Mouse (Mus musculus) ES-Bruce4 (cell line): ENCODE data around the gene Atg16l1. TPM values are rescaled to one million over a fixed set of nuclear protein-coding genes. Genes with fewer than 3 reads are reported as not detected.

Experiments
- H3K27ac ChIP-seq: 2 replicates; pipeline ENCODE4 v1.5.1; 2012; ENCODE audit warnings: low read length, inconsistent platforms; ENCODE audit not compliant: insufficient read depth
- H3K27me3 ChIP-seq: 2 replicates; pipeline ENCODE4 v1.6.1; 2012; ENCODE audit warnings: mild to moderate bottlenecking, low read length, inconsistent platforms; ENCODE audit not compliant: control insufficient read depth, poor library complexity, insufficient read depth, severe bottlenecking
- H3K36me3 ChIP-seq: 2 replicates; pipeline ENCODE4 v1.6.1; 2012; ENCODE audit warnings: inconsistent platforms, mild to moderate bottlenecking, low read length, moderate library complexity; ENCODE audit not compliant: control insufficient read depth, poor library complexity, insufficient read depth, severe bottlenecking
- H3K4me1 ChIP-seq: one replicate; pipeline ENCODE4 v1.8.1; 2011; ENCODE audit warnings: low read length; ENCODE audit not compliant: control insufficient read depth, insufficient read depth
- H3K4me3 ChIP-seq: 2 replicates; pipeline ENCODE4 v1.5.1; 2011; ENCODE audit warnings: low read depth, mild to moderate bottlenecking, low read length
- H3K9ac ChIP-seq: 2 replicates; pipeline ENCODE4 v1.6.1; 2012; ENCODE audit warnings: low read depth, mild to moderate bottlenecking, inconsistent platforms; ENCODE audit not compliant: poor library complexity, severe bottlenecking
- H3K9me3 ChIP-seq: replicated peaks from 2 replicates; pipeline ENCODE4 v1.6.1; 2012; ENCODE audit warnings: mild to moderate bottlenecking, low read length, inconsistent platforms; ENCODE audit not compliant: control insufficient read depth, poor library complexity, insufficient read depth, severe bottlenecking
- CTCF ChIP-seq: IDR thresholded peaks from one replicate; pipeline ENCODE4 v1.8.1; 2011; ENCODE audit warnings: low read depth, low read length
- EP300 ChIP-seq: IDR thresholded peaks from 2 replicates; pipeline ENCODE4 v1.6.1; 2011; ENCODE audit warnings: low read depth, low read length; ENCODE audit not compliant: insufficient read depth
- POLR2A ChIP-seq: IDR thresholded peaks from one replicate; pipeline ENCODE4 v1.8.1; 2011; ENCODE audit warnings: low read length; ENCODE audit not compliant: insufficient read depth
- polyA plus RNA-seq: library from polyadenylated mRNA; stranded (reverse); fragments of >200 nt; gene quantifications from 2 replicates; pipeline ENCODE4 v1.2.4, GENCODE M21; 2011; ENCODE audit warnings: low read depth; ENCODE audit not compliant: missing spikeins, insufficient read depth, insufficient read length

Gene Atg16l1
- polyA plus RNA-seq, 1 experiment, result 42.3 TPM

DNA sequence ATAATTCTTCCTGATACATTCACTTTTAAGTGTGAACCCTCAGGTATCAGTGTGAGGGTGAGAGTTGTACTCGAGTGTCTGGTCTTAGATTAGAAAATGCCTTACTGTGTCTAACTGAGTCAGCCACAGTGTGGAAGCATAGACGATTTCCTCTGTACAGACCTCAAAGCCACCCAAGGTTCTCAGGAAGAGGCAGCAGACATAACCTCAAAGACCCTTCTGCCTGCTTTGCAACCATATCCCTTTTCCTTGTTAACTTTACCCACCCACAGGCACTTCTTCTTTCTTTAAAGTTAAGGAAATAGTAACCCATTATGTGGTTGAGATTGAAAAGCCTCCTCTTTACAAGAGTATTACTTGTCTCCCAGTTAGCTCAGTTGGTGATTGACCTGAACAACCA is 10.1 kb downstream of the Atg16l1 start:
- Histone ChIP-seq H3K9ac (no peak overlapping the region), H3K27ac (no peak overlapping the region), H3K27me3 (no peaks in the 10 kb centered on the region), H3K4me1 (no peaks in the 10 kb centered on the region), H3K9me3 (no peaks in the 10 kb centered on the region), H3K36me3 (peaks cover 82% of the 10 kb centered on the region), H3K4me3 (no peak overlapping the region)
- no peak for TF ChIP-seq POLR2A
- TF ChIP-seq EP300, result no peak
- no peak for TF ChIP-seq CTCF

DNA sequence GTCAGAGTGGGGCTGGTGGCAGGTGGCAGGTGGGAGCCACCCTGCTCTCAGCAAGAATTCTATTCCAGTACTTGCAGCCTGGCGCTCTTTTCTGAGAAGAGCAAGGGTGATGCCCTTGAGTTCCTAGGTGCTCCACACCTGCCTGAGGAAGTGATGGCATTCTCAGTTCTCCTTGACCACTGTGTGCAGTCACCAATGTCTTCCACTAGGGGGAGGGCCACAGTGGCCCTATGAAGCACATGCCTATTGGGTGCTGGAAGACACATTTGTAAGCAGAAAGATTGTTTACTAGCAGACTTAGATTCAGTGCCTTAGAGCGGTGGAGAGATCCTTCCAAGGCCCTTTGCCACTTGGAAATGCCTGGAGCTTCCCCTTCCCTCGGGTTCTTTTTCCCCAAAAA is 10.6 kb downstream of the Atg16l1 start:
- Histone ChIP-seq H3K4me3 (no peak overlapping the region), H3K9ac (no peak overlapping the region), H3K9me3 (no peaks in the 10 kb centered on the region), H3K36me3 (peaks cover 82% of the 10 kb centered on the region), H3K27me3 (no peaks in the 10 kb centered on the region), H3K4me1 (no peaks in the 10 kb centered on the region), H3K27ac (no peak overlapping the region)
- TF ChIP-seq EP300, result no peak
- TF ChIP-seq CTCF, result peak; percentile 76
- TF ChIP-seq POLR2A, result no peak

DNA sequence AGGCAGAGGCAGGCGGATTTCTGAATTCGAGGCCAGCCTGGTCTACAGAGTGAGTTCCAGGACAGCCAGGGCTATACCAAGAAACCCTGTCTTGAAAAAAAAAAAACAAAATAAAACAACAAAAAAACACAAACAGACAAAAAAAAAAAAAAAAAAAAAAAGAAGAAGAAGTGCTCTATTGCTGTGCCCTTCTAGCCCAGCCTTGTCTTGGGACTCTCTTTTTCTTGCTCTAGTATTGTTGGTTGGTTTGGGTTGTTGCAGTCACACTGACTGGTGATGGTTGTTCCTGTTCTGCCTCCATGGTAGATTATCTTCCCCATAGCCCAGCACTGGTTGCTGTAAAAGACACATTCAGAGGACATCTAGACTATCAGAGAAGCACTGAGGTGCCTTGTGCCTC is 13.6 kb downstream of the Atg16l1 start:
- Histone ChIP-seq H3K4me3 (no peak overlapping the region), H3K9ac (no peak overlapping the region), H3K36me3 (peaks cover 81% of the 10 kb centered on the region), H3K27ac (no peak overlapping the region), H3K27me3 (no peaks in the 10 kb centered on the region), H3K9me3 (peaks cover 9% of the 10 kb centered on the region; the same call in 1 of the 2 replicates), H3K4me1 (no peaks in the 10 kb centered on the region)
- TF ChIP-seq EP300, result no peak
- TF ChIP-seq POLR2A, result no peak
- TF ChIP-seq CTCF, result no peak

DNA sequence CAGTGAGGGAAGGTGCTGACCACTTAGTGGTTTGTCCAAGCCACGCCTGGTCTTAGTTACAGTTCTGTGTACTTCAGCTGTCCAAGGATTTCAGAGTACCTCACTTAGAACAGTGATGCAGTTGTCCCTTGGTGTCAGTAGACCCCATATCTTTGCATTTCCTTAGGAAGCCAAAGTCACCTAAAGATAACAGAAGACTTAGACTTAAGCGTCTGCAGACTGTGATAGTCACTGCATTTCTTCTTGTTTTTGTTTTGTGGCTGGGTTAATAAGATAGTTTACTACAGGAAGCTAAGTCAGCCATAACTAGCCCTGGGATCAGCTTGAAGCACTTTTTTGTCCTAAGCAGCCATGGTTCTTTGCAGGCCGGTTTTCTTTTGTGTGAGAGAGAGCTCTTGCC is 14.8 kb downstream of the Atg16l1 start:
- Histone ChIP-seq H3K9ac (no peak overlapping the region), H3K4me1 (no peaks in the 10 kb centered on the region), H3K27ac (no peak overlapping the region), H3K36me3 (peaks cover 82% of the 10 kb centered on the region), H3K27me3 (no peaks in the 10 kb centered on the region), H3K9me3 (peaks cover 9% of the 10 kb centered on the region; the same call in 1 of the 2 replicates), H3K4me3 (no peak overlapping the region)
- TF ChIP-seq CTCF (no peak), EP300 (no peak), POLR2A (no peak)

DNA sequence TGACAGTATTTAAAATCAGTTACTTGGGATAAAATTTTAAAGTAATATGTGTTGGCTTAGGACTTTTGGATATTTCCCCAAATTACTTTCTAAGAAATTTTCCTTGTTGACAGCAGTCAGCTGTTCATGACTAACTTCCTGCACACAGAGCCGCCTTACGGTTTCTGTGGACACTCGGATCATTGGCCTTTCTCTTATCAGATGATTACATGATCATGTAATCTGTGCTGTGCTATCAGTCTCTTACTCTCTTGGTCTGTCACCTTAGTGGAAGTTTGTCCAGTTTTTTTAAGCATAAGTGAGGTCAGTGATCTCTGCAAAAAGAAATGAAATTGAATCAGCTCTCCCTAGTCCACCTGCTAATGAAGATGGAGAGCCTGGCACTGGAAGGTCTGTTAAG is 16.1 kb downstream of the Atg16l1 start:
- Histone ChIP-seq H3K9me3 (peaks cover 9% of the 10 kb centered on the region; the same call in 1 of the 2 replicates), H3K27ac (no peak overlapping the region), H3K4me3 (no peak overlapping the region), H3K9ac (no peak overlapping the region), H3K36me3 (peaks cover 81% of the 10 kb centered on the region), H3K4me1 (no peaks in the 10 kb centered on the region), H3K27me3 (no peaks in the 10 kb centered on the region)
- no peak for TF ChIP-seq CTCF
- TF ChIP-seq POLR2A, result no peak
- no peak for TF ChIP-seq EP300

DNA sequence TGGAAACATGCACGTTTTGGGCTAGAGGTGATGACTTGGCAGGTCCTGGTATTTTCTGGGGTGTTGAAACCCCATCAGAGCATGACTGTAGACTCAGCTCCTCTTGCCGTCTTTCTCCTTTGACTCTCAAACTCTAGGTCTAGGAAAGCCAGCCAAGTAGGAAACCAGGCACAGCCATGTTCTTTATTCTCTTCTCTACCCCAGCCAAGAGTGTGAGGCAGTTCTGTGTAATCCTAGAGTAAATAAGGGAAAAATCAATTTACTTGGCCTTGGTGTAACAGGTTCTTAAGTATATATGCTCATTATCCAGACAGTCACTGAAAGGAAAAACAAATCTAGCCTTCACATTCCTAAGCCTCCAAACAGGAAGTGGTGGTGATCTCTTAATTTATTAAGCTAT is 17.7 kb downstream of the Atg16l1 start:
- H3K4me3 ChIP-seq, result no peak overlapping the region
- no peak overlapping the region for H3K27ac ChIP-seq
- no peak for TF ChIP-seq EP300
- H3K27me3 ChIP-seq, result no peaks in the 10 kb centered on the region
- no peak overlapping the region for H3K9ac ChIP-seq
- H3K4me1 ChIP-seq, result no peaks in the 10 kb centered on the region
- H3K9me3 ChIP-seq, result peaks cover 9% of the 10 kb centered on the region; the same call in 1 of the 2 replicates
- peaks cover 78% of the 10 kb centered on the region for H3K36me3 ChIP-seq
